Mouse (Mus musculus) E14TG2a.4 (cell line): ENCODE data around the gene Btbd16.

ENCODE experiments used
- H3K27me3 ChIP-seq: 2 replicates; pipeline ENCODE4 v1.6.1; 2014; ENCODE audit warnings: low read length, control low read depth; ENCODE audit not compliant: insufficient read depth
- H3K36me3 ChIP-seq: 2 replicates; pipeline ENCODE4 v1.6.1; 2014; ENCODE audit warnings: low read length, control low read depth; ENCODE audit not compliant: insufficient read depth
- H3K4me1 ChIP-seq: replicated peaks from 2 replicates; pipeline ENCODE4 v1.6.1; 2014; ENCODE audit warnings: low read depth, low read length, control low read depth
- H3K4me3 ChIP-seq: replicated peaks from 2 replicates; pipeline ENCODE4 v1.5.1; 2014; ENCODE audit warnings: mild to moderate bottlenecking, low read length
- H3K9me3 ChIP-seq: 2 replicates; pipeline ENCODE4 v1.6.1; 2014; ENCODE audit warnings: low read length, control low read depth
- CTCF ChIP-seq: conservative IDR thresholded peaks from 2 replicates; pipeline ENCODE4 v1.5.1; 2014; ENCODE audit warnings: low read length
- NANOG ChIP-seq: IDR thresholded peaks from 2 replicates; pipeline ENCODE4 v1.6.1; 2014; ENCODE audit warnings: borderline replicate concordance, low read length, mixed read lengths
- POU5F1 ChIP-seq: IDR thresholded peaks from 2 replicates; pipeline ENCODE4 v1.6.1; 2014; ENCODE audit warnings: low read length, borderline replicate concordance

The Btbd16 gene

DNA sequence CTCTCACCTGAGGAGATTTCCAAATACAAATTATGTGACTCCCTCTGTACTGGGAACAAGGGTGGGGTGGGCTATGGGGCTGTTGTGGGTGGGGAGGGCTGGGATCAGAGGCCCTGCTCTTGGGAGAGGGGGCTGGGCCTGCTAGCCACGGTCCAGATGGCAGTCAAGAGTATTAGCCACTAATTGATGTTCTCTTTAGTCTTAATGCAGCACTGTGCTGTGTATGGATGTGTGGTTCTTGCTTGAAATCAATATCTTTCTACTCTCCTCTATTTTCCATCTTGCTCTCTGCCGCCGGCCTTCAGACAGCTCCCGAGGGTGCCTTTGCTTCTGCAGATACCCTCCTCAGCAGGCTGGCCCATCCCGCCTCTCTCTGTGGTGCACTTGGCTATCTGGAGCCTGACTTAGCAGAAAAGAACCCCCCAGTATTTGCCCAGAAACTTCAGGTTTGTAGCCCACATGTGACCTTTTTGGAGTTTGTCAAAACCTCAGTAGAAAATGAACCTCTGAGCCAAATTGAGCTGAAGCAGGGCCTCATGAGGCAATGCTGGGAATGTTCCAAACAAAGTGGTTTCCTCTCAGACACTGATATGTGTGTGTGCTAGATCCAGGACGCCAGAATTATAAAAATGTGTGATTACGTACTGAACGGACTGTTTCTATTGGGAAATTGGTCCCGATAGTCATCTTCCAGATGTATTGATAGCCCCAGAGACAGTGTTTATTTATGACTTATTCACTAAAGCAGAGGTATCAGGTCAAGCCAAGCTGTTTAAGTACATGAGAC is 30.4 kb upstream of the Btbd16 start:
- H3K4me1 ChIP-seq = peaks cover 26% of the 10 kb centered on the region
- H3K36me3 ChIP-seq = peaks cover 98% of the 10 kb centered on the region
- no peak for TF ChIP-seq NANOG
- no peak for TF ChIP-seq POU5F1
- no peak for TF ChIP-seq CTCF
- H3K4me3 ChIP-seq = no peak overlapping the region
- no peaks in the 10 kb centered on the region for H3K9me3 ChIP-seq
- H3K27me3 ChIP-seq = no peaks in the 10 kb centered on the region

DNA sequence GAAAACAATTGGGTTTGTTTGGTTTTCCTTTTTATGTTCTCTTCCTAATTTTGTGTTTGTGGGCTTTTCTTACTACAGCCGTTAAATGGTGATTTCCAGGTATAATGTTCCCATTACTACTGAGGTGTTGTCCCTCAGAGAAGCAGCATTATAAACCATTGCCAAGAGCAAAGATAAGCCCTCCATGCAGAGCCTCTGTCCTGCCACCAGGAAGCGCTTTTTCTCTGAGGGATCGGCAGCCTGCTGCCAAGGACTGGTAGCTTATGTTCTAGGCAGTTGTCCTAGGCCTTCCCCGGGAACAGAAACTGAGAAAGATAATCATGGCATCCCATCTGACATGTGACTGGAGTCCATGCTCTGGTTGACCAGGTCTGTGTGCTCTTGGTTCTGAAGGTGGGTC is 24.7 kb upstream of the Btbd16 start:
- H3K9me3 ChIP-seq = no peaks in the 10 kb centered on the region
- TF ChIP-seq NANOG = no peak
- peak; percentile 23; the same call in 1 of the 2 replicates for TF ChIP-seq CTCF
- TF ChIP-seq POU5F1 = no peak
- H3K4me1 ChIP-seq = peaks cover 55% of the 10 kb centered on the region
- H3K27me3 ChIP-seq = no peaks in the 10 kb centered on the region
- H3K4me3 ChIP-seq = no peak overlapping the region
- H3K36me3 ChIP-seq = peaks cover 89% of the 10 kb centered on the region

DNA sequence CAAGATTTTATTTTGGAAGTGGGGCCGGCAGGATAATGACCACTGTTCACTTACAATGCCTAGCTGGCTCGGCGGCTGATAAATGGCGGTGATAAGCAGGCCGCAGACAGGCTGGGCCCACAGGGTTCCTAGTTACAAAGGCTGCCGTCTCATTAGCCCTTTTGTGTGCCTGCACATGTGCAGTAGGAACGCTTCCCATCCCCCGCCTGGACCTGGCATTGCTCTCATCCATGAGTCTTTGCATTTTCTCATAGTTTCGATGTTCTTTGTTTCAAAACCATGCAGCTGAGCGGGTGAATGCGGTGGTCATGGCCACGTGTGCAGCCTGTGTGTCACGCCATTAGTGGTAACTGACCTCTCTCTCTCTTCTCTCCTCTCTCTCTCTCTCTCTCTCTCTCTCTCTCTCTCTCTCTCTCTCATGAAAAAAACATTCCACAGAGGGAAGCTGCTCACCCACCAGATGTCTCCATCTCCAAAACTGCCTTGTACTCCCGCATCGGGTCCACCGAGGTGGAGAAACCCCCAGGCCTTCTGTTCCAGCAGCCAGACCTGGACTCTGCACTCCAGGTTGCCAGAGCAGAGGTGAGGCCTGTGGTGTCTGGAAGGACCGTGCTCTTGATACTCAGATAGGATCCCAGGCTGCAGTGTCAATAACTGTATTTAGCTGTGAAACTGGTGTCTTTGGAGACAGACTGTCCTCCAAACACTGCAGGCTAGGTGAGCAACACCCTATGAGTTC is 22.9 kb upstream of the Btbd16 start:
- Histone ChIP-seq H3K4me3 (peak overlapping the region; percentile 39), H3K9me3 (no peaks in the 10 kb centered on the region), H3K4me1 (peaks cover 45% of the 10 kb centered on the region), H3K36me3 (peaks cover 88% of the 10 kb centered on the region), H3K27me3 (no peaks in the 10 kb centered on the region)
- no peak for TF ChIP-seq POU5F1
- TF ChIP-seq NANOG = no peak
- no peak for TF ChIP-seq CTCF

DNA sequence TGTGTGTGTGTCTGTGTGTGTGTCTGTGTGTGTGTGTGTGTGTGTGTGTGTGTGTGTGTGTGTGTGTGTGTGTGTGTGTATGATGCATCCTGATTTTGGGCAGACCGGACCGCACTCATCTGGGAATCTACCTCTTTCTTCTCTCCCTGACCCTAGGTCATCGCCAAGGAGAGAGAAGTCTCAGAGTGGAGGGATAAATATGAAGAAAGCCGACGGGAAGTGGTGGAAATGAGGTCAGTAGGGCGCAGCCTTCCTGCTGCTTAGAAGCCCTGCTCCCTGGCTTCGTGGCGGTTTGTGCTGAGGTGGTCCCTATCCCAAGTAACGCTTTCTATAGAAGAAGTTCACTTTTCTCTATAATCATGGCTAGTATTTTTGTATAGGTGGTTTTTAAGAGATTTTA is 22.2 kb upstream of the Btbd16 start:
- no peak overlapping the region for H3K4me3 ChIP-seq

DNA sequence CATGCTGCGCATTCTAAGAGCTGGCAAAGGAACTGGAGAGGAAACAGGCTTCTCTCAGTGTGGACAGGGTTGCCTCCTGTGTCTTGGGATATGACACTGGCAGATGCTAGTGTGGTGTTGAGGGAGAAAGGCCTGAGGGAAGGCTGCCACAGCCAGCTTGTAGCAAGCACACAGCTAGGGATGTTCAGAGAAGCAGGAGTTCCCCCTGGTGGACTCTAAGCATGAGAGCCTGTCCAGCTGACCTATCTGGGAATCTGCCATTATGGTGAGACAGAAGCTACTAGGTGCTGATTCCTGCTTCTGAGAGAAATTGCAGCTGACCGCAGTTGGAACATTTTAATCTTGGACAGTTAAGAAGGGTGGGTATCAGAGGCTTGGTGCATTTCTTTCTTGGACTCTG is 19.1 kb upstream of the Btbd16 start:
- no peak for TF ChIP-seq POU5F1
- no peak for TF ChIP-seq CTCF
- Histone ChIP-seq H3K36me3 (peaks cover 88% of the 10 kb centered on the region), H3K9me3 (no peaks in the 10 kb centered on the region), H3K4me3 (no peak overlapping the region), H3K4me1 (peaks cover 34% of the 10 kb centered on the region), H3K27me3 (no peaks in the 10 kb centered on the region)

More for the DNA sequence above, 22.2 kb upstream of the Btbd16 start:
- no peaks in the 10 kb centered on the region for H3K27me3 ChIP-seq
- peaks cover 88% of the 10 kb centered on the region for H3K36me3 ChIP-seq
- H3K9me3 ChIP-seq = no peaks in the 10 kb centered on the region
- TF ChIP-seq NANOG = no peak
- TF ChIP-seq CTCF = no peak
- no peak for TF ChIP-seq POU5F1
- H3K4me1 ChIP-seq = peaks cover 45% of the 10 kb centered on the region

DNA sequence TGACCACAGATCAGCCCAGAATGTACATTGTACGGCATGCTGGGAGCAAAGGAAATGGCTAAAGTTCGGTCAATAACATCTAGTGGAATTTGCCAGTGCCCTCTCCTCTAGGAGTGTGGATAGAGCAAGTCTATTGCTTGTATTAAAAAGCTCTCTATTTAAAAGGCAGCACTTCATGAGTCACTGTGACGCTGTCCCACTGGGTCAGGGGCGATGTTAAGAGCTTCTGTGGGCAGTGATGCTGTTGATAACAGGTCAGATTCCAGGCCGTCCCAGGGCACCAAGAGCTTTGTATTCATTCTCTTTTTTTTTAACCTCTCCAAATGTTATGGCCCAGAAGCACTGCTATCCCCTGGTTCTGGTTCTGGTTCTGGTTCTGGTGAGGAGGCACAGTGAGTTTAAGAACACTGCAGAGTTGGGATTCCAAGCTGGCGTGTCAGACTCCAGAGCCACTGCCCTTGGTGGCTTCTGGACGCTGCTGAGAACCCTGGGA is 17.5 kb upstream of the Btbd16 start:
- Histone ChIP-seq H3K4me3 (no peak overlapping the region), H3K36me3 (peaks cover 94% of the 10 kb centered on the region), H3K27me3 (no peaks in the 10 kb centered on the region), H3K4me1 (peaks cover 19% of the 10 kb centered on the region), H3K9me3 (no peaks in the 10 kb centered on the region)
- TF ChIP-seq POU5F1 = no peak
- no peak for TF ChIP-seq NANOG
- no peak for TF ChIP-seq CTCF

DNA sequence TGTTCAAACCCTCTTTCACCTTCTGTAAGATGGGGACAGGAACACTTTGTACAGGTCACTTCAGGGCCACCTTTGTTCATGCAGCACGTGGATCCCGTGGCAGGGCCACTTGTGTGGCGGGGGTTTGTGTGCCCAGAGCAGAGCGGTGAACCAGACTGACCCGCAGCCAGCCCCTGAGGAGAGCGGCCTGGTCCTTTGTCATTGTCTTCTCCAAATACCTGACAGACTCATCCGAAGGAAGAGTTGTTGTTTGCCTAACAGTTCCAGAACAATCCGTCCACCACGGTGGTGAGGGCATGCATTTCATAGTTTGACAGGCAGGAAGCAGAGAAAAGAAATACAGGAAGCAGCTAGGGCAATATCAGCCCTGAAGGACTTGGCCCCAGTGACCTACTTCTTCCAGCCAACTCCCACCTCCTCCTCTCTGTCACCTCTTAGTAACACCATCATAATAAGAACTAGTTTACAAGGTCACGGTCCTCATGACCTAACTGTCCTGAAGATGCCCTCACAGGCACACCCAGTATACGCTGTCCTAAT is 16.5 kb upstream of the Btbd16 start:
- no peaks in the 10 kb centered on the region for H3K9me3 ChIP-seq
- TF ChIP-seq NANOG (no peak), CTCF (no peak), POU5F1 (no peak)
- H3K4me3 ChIP-seq = no peak overlapping the region
- H3K27me3 ChIP-seq = no peaks in the 10 kb centered on the region
- H3K36me3 ChIP-seq = peaks cover 88% of the 10 kb centered on the region
- H3K4me1 ChIP-seq = peaks cover 24% of the 10 kb centered on the region
